Mouse (Mus musculus): ENCODE measurements around the gene Boll.
A peak's percentile ranks its signal among the peaks of the same experiment; 100 is the strongest.

Boll gene

DNA sequence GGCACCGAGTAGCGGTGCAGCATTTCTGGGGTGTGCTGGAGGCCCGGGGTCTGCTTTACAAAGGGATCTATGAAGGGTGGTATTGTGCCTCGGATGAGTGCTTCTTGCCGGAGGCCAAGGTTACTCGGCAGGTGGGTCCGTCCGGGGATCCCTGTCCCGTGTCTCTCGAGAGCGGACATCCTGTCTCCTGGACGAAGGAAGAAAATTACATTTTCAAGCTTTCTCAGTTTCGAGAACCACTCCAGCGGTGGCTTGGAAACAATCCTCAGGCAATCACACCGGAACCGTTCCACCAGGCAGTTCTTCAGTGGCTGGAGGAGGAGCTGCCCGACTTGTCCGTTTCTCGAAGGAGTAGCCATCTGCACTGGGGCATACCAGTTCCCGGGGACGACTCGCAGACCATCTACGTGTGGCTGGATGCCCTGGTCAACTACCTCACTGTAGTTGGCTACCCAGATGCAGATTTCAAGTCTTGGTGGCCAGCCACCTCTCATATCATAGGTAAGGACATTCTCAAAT is 125.6 kb downstream of the Boll start:
- DNase-seq (ENCODE audit: low spot score): no peak

DNA sequence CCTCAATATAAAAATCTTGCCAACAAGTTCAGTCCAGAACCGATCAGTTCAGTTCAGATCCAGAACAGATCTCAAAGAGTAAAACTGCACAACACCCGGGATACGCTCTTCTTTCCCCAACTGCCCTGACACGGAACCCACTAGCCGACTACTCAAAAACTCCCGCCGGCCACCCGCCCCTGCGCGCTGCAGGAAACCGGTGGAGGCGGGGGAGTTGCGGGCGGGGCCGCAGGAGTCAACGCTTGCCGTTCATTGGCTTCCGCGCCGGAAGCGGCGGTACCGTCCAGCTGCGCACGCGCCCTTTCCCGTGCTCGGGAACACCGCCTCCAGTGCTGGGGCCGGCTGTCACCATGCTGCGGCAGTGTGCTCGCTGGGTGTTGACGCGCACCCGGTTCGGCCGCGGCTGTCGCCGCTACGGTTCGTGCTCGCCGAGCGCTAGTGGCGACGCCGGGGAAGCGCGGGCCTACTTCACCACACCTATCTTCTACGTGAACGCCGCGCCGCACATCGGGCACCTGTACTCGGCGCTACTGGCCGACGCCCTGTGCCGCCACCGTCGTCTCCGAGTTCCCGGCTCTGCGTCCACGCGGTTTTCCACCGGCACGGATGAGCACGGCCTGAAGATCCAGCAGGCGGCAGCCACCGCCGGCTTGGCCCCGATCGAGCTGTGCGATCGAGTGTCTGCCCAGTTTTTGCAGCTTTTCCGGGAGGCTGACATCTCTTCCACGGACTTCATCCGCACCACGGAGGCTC is 126.2 kb downstream of the Boll start, which contains the start of gene Mars2:
Gene Mars2 (plus strand): TSS at position 288 of the 753 bp plus-strand sequence.
- peak; percentile 80 for DNase-seq (ENCODE audit: low spot score)

DNA sequence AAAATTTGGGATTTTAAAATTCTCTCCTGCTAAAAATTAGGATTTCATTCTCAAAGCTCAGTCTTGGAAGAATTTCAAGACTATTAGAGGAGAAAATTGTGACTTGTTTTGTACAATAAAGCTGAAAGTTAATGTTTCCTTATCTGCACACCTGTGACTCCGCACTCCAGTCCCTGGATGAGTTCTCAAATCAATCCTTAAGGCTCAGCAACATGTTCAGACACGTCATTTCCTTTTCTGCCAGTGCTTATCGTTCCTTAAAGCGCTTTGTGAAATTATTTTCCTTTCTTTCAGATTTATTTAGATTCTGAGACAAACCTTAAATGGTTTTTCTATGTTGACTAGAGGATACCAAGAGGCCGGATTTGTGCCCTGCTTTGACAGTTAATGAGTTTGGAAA is 126.8 kb downstream of the Boll start:
- DNase-seq (ENCODE audit: low spot score): no peak

DNA sequence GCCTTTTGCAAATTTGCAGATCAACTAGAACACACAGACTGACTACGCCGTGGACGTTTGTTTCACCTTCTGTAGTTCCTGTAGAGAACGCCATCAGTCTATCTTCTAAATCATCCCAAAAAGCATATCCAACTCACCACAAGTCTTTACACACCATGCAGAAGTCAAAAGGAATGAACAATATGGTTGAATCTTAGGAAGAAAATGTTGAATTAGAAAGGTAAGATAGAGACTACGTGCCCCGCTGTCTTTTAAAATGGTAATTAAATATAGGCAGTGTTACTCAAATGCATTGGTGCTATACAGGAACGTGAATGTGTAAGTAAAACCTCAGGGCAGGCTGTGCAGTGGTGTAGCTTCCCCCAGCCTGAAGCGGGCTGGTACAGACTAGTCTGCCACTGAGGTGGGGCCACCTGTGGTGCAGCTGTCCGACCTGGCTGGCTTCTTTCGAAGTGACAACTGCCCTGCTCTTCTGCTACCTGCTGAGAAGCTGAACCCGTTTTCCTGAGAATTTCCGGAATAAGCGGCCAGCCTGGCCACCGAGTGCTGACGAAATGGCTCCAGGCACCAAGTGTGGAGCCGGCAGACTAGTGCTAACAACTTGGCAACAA is 128.3 kb downstream of the Boll start:
- DNase-seq (ENCODE audit: low spot score): no peak

DNA sequence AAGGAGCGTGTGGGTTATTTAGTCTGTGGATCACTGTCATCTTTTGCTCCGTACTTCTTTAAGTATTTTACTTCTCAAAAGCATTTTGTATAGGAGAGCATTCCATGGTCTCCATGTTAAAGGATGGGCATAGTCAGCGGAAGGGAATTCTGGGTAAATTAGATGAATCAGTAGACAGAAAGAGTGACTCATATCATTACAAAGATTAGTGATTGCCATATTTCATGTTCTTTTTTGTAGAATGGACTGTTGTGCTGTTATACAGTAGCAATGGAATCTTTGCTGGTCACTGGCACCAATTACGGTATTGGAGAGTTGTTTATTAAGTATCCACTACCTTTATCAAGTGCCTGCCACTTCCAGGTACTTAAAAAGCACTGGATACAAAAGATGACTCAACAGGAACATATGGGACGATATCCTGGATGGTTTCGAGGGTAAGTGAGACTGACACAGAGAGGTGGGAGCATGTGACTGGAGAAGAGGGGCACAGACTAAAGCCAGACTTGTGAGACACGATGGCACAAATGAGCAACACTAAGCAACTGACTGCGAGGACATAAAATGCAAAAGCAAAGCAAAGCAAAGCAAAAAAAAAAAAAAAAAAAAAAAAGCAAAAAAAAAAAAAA is 134.9 kb downstream of the Boll start:
- no peak for DNase-seq (ENCODE audit: low spot score)

DNA sequence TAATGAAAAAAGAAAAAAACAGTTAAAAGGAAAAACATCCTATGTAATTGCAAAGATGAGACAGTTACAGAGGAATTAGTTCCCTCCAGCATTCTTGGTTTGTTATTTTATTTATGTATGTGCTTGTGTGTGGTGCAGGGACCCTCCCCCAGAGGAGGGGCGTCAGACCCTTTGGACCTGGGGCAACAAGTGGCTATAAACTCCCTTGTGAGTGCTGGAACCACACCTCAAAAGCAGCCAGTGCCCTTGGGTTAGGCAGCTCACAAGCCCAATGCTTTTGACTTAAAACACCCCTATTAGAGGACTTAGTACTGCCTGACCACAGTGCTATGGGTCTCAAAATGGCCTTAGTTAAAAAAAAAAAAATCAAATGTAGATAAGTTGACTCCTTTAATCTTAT is 135.9 kb downstream of the Boll start:
- DNase-seq (ENCODE audit: low spot score): no peak

DNA sequence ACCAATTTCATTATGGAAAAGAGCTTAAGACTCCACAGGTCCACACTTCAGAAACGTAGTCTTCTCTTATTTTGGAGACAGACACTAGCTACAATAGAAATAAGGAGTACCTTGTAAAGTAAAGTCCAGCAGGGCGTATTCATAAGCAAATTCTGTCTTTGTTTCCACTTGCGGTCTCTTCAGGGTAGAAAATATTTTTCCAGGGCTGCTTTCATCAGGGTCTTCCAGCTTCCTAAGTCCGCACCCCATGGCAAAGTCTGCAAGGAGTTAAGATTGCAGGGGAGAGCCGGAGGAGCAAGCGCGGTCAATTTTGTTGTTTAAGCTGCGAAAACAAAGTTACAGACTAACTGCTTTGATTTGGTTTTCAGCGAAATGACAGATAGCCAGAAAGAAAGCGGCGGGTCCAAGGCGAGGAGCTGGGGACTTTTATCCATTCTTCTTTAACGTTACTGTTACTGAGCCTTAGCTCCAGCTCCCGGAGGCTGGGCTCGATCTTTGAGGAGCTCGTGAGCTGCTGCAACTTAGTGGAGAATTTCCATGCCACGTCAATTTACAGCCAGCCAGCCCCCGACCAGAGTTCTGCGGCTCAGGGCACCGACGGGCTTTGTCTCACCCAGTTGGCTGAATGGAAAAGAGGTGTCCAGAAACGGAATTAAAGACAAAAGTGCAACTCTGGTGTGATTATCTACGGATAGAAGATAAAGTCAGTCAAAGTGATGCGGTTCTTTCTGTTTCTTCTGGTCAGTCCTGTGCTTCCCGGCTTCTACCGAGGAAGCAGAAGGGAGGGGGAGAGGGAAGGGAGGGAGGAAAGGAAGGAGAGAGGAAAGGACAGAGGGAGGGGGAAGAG is 137.0 kb downstream of the Boll start, which contains the start of gene Rftn2:
Gene Rftn2 (minus strand): TSS at position 772 of the 847 bp plus-strand sequence.
- no peak for DNase-seq (ENCODE audit: low spot score)

DNA sequence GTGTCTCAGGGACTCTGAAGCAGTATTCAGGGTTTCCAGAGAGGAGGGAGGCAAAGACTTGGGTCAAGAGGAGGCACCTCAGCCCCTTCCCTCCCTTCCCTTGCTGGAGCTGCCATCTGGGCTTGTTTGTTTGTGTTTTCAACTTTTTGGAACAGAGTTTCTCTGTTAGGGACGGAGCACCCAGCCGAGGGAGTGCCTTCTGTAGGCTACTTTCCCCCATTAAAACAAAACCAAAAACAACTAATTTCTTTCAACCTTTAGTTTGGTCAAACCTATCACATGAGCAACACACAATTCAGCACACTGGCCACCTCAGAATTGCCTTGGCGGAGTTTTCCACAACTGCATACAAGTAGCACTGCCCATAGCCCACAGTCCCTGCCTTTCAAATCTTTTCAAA is 137.9 kb downstream of the Boll start:
- DNase-seq (ENCODE audit: low spot score): no peak

DNA sequence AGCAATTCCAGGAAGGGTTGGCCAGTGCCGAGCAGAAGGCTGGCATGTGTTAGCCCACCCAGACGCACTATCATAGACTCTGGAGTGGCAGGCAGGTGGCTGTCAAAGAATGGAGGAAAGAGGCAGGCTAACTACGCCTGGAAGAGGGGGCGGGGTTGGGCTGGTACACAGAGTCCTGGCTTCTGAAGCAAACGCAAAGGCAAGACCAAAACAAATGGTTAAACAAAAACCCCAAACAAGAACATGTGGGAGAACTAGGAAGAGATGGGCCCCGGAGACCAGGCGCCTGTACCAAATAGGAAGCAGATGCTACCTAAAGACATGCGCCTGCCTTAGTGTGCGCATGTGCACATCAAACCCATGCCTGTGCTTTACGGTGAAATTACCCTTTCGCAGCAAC is 139.2 kb downstream of the Boll start:
- no peak for DNase-seq (ENCODE audit: low spot score)

DNA sequence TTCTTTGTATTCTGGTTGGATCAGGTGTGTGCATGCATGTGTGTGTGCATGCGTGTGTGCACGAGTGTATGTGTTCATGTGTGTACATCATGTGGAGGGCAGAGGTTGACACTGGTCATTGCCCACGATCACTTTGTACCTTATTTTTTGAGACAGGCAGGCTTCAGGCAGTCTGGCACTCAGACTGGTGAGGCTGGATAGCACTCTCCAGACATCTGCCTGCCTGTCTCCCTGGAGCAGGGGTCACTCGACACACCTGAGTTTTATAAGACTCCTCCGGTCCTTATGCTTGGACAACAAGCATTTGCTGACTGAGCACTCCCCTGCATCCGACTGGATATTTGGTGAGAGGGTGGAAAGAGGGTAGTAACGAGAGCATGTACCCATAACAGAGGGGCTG is 140.2 kb downstream of the Boll start:
- no peak for DNase-seq (ENCODE audit: low spot score)

DNA sequence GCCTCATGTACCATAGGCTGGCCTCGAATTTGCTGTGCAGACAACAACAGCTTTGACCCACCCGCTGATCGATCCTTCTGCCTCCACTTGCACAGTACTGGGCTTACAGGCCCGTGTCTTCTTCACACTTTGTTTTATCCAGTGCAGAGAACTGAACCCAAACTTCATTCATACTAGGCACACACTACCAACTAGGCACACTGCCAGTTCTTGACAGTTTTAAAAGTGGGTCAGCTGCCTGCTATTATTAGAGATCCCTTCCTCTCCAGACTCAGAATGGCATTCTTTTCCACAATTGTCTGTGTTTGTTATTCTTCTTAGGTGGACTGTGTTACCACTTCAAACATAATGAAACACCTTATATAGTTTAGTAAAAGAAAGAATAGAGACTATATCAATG is 141.9 kb downstream of the Boll start:
- DNase-seq (ENCODE audit: low spot score): no peak

DNA sequence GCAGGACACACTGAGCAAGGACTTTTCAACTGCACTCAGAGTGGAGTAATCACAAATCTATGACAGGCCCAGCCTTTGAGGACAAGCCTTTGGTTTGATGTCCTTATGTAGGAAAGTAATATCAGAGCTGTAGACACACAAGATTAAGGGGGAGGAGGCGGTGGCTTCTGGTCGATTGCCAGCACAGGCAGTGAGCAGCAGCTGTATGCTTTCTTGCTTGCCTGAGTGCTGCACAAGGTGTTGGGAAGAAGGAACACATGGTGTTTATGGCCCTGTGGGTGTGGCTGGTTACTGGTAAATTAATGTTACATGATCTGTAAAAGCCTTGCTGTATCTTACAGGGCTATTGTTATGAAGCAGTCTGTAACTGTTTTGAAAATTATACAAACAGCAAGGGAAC is 146.1 kb downstream of the Boll start:
- no peak for DNase-seq (ENCODE audit: low spot score)

DNA sequence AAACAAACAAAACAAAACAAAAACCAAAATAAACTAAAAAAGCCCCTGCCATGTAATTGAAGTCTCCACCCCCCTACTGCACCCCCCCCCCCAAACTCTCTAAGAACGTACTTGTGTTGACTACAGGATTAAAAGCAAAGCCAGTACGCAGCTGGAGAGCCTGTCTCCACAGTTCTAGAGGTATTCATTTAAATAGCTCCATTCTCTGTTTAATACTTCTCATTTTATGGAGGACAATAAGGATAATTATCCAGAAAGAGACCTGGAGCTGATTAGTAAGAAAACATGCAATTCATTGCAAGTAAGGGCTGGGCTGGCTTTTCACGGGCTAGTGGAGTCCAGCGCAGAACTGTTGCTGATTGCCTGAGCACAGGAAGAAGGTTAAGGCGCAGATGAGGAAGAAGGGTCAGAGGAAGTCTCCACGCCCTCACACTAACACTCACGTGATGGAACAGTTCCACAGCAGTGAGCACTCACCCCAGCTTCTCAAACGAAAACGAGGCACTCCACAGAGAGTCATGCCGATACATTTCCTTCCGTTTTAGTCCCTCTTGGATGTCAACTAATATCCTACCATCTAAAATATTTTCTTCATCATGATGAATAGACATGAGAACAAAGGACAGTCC is 148.0 kb downstream of the Boll start:
- DNase-seq (ENCODE audit: low spot score): no peak

DNA sequence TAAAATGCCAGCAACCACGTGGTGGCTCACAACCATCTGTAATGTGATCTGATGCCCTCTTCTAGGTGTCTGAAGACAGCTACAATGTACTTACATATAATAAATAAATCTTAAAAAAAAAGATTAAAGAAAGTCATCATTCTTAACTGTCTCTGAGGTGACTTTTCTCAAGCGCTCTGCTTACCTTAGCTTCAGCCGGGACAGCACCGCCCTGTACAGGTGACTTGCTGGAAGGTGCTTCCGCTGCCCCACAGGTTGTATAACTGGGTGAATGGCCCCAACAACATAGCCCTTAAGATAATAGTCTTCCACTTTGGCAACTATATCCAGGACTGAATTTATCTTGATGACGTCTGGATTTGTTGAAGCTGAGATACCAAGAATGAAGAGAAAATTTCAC is 149.3 kb downstream of the Boll start:
- DNase-seq (ENCODE audit: low spot score): no peak

DNA sequence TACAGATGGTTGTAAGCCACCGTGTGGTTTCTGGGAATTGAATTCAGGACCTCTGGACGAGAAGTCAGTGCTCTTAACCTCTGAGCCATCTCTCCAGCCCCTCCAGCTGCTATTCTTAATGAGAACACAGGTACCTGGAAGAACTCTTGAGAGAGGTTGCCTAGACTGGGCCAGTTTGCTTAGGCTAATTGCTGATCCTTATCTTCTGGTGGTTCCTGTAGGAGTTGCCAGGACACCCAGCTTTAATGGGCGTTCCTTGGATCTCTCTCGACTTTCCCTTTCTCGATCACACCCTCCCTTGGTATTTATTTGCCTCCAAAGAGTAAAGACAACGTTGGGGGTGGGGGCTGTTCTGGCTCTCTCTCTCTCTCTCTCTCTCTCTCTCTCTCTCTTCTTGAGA is 149.8 kb downstream of the Boll start:
- DNase-seq (ENCODE audit: low spot score): no peak

DNA sequence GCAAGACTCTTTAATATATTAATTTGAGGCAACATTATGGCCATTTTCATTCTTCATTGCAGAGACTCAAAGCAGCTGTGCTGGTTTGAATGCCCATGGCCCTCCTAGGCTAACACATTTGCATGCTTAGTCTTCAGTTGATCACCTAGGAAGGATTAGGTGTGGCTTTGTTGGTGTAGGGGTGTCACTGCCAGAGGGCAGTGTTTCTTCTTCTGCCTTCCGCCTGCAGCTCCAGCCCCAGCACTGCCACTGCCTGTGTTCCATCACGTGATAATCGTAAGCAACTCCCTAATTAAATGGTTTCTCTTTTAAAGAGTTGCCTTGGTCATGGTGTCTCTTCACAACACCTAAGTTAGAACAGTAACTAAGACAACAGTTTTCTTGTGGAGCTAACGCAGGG is 150.5 kb downstream of the Boll start:
- DNase-seq (ENCODE audit: low spot score): no peak

DNA sequence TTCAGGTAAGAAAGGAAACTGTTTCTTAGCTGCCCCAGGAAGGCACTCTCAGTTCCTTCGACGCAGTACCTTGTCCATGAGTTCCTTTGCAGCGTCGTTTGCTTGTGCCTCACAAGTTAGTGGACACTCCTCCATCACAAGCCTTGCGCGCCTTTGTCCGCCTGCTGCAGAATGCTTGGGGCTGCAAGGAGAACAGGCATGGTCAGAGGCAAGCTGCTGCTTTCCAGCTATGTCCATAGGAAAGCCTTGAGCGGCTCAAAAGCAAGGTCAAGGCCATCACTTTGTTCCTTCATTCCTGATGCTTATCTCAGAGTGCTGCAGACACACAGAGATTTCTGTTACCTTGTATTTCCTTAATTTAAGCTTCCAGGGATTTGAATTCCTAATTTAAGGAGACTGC is 152.2 kb downstream of the Boll start:
- no peak for DNase-seq (ENCODE audit: low spot score)

DNA sequence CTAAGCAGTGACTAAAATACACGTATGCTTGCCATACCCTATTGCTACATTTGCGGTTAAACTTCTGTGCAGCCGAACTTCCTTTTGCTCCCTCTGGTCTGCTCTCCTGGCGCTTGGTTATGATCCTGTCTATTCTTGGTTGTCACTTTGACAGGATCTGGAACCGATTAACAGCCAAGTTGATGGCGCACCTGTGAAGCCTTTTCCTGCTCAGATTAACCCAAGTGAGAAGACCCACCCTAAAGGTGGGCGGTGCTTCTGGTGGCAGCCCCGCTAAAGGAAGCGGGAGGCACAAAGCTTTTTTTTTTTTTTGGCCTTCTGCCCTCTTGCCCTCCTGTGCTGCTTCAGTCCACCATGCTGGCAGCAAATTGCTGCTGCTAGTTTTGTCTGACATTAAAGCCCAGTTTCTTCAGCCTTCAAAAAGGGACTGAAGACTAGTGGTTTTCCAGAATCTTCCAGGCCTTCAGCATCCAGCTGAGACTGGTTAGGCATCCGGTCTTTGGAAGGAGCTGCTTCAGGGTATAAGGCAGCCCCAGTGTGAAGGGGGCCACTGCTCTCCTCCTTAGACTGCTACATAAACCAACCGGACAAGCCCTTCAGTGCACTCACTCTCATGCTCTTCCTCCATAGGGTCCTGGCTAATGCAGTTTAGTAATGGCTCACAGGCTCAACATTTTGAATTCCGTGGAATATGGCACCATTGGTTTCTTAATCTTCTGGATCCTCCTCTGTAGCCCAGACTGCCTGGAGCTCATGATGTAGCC is 152.9 kb downstream of the Boll start:
- no peak for DNase-seq (ENCODE audit: low spot score)

DNA sequence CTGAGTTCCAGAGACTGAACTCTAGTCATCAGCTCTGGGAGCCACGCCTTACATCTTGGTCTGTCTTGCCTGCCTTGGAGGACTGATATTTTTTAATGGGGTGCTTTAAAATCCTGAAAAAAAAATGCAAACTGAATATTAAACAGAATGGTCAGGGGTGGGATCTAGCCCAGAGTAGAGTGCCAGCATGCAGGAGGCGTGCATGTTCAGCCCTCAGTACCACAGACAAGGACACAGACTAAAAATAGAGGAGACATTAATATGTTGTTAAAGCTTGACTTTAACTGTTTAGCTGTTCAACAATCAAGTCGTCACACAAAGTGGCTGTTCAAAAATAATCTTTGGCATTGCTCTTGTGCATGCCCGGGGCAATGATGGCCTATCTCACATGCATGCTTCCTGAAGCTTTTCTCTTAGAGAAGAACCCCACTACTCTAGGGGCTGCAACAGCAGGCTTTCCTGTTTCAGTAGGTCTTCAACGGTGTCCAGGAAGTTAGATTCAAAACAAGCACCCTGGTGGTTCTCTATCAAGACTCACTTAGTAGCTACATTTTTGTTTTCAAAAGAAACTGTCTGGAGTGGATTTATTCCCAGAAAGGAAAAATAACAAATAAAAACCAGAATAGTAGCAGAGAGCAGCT is 154.6 kb downstream of the Boll start:
- DNase-seq (ENCODE audit: low spot score): no peak

DNA sequence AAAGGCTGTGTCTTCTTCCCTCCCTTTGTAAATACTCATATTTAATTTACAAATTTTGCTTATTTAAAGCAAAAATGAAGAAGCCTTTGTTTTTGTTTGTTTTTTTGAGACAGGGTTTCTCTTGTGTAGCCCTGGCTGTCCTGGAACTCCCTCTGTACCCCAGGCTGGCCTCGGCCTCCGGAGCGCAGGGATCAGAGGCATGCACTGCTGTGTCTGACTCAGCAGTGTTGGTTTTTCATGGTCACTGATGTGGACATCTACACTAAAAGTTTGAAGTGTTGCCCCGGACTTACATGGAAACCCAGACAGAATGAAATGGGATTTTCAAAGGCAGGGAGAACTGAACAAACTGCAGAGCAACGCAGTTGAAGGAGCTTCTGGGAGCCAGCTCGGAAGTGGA is 155.7 kb downstream of the Boll start:
- no peak for DNase-seq (ENCODE audit: low spot score)

Measured in ovary, postnatal 10 days (tissue).